Mouse (Mus musculus): ENCODE measurements around the gene Fubp3.

DNA sequence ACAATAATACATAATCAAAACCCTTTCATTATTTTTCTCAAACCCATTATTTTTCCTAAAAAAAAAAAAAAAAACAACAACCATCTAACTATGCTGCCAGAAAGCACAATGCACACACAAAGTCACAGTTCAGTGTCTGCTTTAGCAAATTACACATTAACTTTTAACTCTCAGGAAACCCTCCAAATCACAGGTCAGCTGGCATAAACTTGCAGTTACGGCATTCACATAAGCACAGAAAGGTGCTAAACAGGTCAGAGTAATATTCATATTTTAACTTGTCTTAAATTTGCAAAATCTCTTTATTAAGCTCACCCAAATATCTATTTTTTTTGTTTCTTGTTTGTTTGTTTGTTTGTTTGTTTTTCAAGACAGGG is 91.3 kb downstream of the Fubp3 start:
- no peak for TF ChIP-seq POLR2A (IDR thresholded peaks at IDR 0.05; ENCODE audit: low read depth, low read length)
- no peak for TF ChIP-seq CTCF (IDR thresholded peaks at IDR 0.05; ENCODE audit: extremely low read depth, insufficient read length, insufficient replicate concordance, low read depth, low read length)

Data from small intestine, adult 2 months (tissue).